Mouse (Mus musculus) liver (tissue): Measurements from ENCODE around the gene Las1l.
A peak's percentile ranks its signal among the peaks of the same experiment; 100 is the strongest.
"Not testable (repeated sequence)": the region's sequence is repeated elsewhere in the genome, so short reads cannot be mapped to it uniquely, and the experiment has no call there.

Source experiments
- DNase-seq: peaks from one replicate; pipeline ENCODE4 v3.0.0-alpha.2; 2020; ENCODE audit warnings: mixed read lengths

Las1l gene

DNA sequence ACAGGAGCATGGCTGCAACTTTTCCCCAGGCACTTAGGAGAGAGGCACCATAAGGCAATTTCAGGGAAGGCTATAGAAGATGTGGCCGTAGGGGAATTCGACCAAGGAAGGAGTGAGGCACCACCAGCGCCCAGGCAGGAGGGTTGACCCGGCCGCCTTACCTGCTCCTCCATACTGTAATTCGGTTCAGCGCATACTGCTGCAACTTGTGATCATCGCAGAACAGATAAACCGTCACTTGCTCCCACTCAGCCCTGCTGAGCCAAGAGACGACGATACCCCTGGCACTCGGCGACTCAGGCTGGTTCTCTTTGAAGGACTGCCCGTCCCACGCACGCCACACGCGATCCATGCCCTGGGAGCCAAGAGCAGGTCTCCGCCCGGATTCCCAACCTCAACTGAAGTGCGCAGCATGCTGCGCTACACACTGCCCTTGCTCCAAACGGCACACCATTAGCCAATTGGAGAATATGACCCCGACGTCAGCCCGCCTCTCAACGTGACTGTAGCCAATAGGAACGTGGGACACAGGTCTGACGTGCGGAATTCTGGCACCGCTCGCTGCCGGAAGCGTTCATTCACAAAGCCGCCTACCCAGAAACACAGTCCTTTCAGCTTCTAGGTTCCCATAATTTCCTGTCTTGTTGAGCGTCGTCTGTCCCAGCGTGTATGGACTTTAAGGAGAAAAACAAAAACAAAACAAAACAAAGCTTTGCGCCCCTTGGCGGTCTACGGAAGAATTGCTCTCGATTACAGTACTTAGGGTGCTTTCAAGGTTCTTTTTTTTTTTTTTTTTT, at the start of gene Las1l:
TSS of gene Las1l (minus strand) at position 466 of the 797 bp plus-strand sequence.
- DNase-seq: peak; percentile 90

- no peak for DNase-seq
Observed at GRCm38 (mm10) chrX:96006395-96006794, 49.6 kb upstream of the Las1l start.

- peak; percentile 55 for DNase-seq
Observed at GRCm38 (mm10) chrX:95999601-96000000, 42.8 kb upstream of the Las1l start.

DNA sequence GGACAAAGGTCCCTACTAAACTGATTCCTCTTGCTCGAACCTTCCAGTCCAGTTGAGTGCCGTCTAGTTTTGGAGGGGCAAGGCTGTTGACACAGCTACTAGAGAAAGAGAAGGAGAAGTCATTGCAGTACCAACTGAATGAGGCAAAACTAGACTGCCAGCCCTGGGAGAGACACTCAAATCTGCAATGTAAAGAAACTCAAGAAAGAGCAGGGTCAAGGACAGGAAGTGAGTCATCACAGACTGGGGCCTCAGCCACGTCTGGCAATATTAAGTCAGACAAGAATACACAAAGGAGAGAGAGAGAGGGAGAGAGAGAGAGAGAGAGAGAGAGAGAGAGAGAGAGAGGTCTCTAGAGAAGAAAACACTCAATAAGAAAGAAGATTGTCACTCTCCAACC, 36.4 kb upstream of the Las1l start:
- no peak for DNase-seq

DNA sequence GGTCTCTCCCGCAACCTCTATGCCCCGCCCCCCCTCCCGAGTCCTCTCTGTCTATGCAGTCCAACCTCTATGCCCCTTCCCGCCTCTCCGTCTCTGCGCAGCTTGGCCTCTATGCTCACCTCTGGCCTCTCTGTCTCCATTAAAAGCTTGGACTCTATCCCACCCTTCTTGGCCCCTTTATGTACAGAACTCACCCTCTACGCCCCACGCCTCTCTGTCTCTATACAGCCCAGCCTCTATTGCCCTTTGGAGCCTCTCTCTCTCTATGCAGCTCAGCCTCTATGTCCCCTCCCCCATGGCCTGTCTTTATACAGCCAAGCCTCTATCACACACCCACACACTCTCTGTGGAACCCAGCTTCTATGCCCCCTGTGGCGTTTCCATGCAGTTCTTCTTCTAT, 13.2 kb upstream of the Las1l start:
- DNase-seq: peak; percentile 14

- DNase-seq: no peak
Observed at GRCm38 (mm10) chrX:95969116-95969515, 12.4 kb upstream of the Las1l start.

DNA sequence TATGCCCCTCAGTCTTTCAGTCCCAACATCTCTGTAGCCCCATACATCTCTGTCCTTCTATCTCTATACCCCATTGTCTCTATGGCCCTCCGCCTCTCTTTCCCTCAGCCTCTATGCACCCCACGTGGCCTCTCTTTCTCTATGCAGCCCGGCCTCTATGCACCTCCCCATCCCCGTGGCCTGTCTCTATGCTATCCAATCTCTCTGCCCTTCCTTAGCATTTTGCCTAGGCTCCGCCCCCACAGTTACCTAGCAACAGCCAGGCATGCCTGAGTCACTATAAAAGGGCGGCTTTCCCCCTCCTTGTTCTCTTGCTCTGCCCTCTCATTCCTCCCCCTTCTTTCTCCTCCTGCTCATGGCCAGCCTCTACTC, 11.8 kb upstream of the Las1l start:
- peak; percentile 90 for DNase-seq

DNA sequence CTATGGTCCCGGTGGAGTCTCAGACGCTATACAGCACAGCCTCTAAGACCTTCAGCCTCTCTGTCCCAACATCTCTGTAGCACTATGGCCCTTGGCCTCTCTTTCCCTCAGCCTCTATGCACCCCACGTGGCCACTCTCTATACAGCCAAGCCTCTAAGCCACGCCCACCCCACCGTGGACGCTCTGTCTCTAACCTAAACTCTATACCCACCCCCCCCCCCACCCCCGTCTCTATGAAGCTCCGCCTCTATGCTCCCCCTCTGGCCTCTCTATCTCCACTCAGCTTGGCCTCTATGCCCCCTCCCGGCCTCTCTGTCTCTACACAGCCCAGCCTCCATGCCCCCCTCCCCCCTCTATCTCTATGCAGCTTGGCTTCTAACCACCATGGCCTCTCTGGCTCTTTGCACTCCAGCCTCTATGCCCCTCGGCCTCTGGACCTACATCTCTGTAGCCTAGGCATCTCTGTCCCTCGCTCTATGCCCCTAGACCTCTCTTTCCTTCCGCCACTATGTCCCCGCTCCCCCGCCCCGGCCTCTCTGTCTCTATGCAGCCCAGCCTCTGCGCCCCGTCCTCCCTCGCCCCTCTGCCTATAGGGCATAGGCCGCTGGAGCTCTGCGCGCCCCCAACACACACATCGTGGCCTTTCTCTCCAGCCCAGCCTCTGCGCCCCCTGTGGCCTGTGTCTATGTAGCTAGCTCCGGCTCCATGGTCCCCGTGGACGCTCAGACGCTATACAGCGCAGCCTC, 11.3 kb upstream of the Las1l start:
- peak; percentile 87 for DNase-seq

- DNase-seq: no peak
Observed at GRCm38 (mm10) chrX:95965036-95965435, 8.3 kb upstream of the Las1l start.

GRCm38 (mm10) chrX:95963366-95963765, 6.6 kb upstream of the Las1l start:
- DNase-seq: no peak

GRCm38 (mm10) chrX:95957461-95957860, 699 bp upstream of the Las1l start:
- not testable (repeated sequence) for DNase-seq

- peak; percentile 22 for DNase-seq
Observed at GRCm38 (mm10) chrX:95950776-95951175, 6.0 kb downstream of the Las1l start.

DNA sequence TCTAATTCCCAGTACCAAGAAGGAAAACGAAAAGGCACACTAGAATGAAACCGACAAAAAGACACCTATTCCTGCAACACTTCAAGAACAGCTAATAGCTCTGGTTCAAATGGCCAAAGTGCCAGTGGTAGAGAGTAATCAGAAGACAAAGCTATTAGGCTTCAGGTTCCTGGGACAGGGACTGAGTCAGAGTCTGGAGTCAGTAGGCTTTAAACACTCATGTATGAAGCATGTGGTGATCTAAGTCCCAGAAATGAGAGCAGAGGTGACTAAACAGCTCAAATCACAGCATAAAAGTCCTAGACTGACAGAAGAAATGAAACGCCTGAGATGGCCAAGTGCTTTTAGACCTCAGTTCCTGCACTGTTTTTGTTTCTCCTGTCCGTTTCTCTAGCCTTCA, 8.6 kb downstream of the Las1l start:
- DNase-seq: no peak

GRCm38 (mm10) chrX:95945496-95945895, 11.3 kb downstream of the Las1l start:
- no peak for DNase-seq

- no peak for DNase-seq
Observed at GRCm38 (mm10) chrX:95935481-95935880, 21.3 kb downstream of the Las1l start.

DNA sequence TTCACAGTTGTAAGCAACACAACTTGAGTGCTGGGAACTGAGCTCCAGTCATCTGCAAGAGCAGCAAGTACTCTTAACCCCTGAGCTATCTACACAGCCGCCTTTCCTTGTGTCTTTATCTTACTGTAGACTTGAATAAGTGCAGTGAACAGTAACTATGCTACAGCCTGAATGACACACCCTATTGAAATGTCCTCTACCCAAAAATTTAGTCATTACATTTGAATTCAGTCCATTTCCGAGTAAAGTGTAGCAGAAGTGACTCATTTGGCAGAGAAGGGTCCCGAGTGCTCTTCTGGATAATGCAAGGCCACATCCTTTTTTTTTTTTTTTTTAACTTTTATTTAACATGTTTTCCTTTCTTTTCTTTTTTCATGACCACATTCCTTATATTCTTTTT, 54.0 kb downstream of the Las1l start:
- DNase-seq: no peak
